Mouse (Mus musculus) heart, adult 9 months (tissue): ENCODE data around the gene Nfic.
A peak's percentile ranks its signal among the peaks of the same experiment; 100 is the strongest.

Source experiments
- DNase-seq, 2 experiments: peaks; one replicate each; pipeline ENCODE4 v3.0.0; 2022; ENCODE audit warnings: low spot score in 2 of 2

Gene Nfic

DNA sequence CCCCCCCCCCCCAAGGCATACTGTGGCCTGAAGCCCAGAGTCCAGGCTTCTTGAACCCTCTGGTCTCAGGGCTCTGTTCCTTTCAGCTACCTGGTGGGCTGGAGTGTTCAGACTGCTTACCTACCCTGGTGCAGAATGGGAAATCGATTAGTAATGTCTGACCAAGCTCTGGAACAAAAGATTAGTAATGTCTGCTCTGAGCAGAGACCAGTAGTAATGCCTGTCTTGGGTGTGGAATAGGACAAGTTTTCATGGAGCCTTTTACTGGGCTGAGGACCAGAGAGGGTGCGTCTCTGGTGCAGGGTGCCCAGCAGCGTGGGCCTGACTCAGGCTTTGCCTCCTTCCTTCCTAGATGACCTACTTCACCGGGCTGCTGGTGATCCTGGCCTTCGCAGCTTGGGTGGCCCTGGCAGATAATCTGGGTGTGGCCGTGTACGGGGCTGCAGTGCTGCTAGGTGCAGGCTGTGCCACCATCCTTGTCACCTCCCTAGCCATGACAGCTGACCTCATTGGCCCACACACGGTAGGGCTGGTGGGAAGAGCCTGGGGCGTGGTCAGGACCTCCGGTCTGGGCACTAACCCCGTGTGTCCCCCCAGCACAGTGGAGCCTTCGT is 93.0 kb downstream of the Nfic start:
- no peak for DNase-seq

DNA sequence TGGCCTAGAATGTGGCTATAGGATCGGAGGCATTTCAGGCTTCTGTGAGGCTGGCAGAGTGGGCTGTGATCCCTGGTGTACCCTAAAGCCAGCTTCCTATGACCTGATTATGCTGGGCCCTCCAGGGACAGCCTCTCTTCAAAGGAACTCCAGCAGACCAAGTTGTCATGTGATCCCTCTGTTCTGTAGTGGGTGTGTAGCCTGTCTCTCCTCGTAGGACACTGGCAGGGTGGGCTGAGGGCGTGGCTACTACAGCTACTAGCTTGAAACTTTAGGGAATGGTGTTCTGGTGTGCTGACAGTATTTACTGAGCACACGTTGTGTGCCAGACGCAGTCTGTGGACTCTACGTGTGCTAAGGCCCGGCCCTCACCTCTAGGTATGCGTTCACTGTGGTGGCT is 94.7 kb downstream of the Nfic start:
- no peak for DNase-seq

GRCm38 (mm10) chr10:81358841-81359240 is 96.6 kb downstream of the Nfic start:
- DNase-seq, result no peak

- DNase-seq, result no peak
Observed at GRCm38 (mm10) chr10:81358209-81358608, 97.2 kb downstream of the Nfic start.

- peak; percentile 86 to 90 for DNase-seq
Observed at GRCm38 (mm10) chr10:81356991-81357844, 98.2 kb downstream of the Nfic start, which contains the start of gene Mfsd12. Mfsd12 (plus strand) TSS chr10:81357491.

GRCm38 (mm10) chr10:81356352-81356990 is 99.0 kb downstream of the Nfic start:
- no peak for DNase-seq

GRCm38 (mm10) chr10:81355533-81355932 is 99.9 kb downstream of the Nfic start:
- no peak for DNase-seq

DNA sequence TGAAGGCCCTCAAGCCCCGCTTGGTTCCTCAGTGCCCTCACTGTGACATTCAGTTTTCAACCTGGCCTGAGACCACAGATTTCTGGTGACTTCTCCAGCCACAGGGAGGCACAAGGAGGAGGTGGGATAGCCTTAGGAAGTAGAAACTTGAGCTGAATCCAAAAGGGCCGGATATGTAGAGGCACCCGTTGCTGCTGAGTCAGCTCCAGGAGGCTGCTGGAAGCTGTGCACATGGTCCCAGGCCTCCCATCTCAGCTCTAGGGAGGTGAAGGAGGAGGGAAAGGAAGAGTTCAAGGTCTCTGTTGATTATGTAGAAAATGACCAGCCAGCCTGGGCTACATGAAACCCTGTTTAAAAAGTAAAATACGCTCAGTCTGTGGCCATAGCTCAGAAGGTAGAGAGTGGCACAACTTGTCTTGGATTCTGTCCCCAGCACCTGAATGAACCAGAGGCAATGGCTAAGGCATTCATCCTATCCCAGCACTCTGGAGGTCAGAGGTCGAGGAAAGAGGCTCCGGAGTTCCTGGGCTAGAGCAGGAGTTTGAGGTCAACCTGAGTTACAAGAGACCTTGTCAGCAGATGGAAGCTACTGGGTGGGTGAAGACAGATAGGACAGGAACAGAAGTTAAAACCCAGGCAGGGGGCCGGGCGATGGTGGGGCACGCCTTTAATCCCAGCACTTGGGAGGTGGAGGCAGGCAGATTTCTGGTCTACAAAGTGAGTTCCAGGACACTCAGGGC is 100.5 kb downstream of the Nfic start:
- DNase-seq, result no peak

DNA sequence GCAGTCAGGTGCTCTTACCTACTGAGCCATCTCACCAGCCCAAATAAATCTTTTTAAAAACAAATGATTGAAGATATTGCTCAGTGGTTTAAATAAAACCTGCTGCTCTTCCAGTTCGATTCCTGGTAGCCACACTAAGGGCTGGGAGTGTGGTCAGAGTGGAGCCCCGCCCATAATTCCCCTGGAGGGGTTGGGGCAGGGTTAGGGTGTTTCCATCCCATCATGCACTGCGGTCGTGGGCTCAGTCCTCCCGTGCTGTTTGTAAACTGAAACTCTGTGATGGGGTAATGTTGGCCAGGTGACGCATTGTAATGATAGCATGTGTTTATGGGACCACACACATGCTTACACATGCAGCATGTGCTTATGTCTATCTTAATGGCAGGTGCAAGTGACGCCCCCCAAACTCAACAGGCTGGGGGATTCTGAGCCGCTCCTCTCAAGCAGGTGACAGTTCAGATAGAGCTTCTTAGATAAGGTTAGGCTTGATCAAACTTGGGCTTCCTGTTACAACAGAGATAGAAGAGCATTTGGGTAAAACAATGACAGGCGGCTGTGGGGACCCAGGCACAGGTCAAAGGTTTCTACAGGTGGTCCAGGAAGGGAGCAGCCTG is 103.7 kb downstream of the Nfic start:
- no peak for DNase-seq

DNA sequence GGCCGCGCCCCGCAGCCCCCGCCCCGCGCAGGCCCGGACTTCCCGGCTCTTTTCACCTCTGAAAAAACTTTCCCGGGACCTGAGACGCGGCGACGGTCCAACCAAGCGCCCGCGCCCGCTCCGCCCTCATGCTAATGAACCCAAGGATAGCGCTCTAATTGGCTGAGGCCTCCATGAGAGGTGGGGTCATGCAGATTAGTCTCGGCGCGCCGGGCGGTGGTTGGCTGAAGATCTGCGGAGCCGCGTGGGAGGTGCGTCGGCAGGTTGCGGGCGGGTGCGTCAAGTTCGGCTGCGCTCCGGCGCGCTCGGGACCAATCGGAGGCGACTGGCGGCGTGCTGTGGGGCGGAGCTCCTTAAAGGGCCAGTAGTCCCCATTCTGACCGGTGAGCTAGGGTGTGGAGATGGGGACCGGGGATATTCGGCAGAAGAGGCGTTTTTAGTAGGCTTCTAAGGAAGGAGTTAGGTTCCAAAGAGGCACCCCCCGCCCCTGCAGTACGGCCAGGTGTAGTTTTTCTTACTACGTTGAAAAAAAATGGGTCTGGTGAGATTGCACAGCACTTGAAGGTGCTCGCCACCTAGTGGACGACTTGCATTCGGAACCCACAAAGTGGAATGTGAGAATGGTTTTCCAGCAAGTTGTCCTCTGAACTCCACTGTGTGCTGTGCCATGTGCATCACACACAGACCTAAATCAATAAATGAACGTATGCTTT is 104.9 kb downstream of the Nfic start, which contains the start of gene Hmg20b:
Gene Hmg20b, minus strand, starts transcription at position 130 of the 713 bp plus-strand sequence.
- DNase-seq, result peak; percentile 99 to 100

DNA sequence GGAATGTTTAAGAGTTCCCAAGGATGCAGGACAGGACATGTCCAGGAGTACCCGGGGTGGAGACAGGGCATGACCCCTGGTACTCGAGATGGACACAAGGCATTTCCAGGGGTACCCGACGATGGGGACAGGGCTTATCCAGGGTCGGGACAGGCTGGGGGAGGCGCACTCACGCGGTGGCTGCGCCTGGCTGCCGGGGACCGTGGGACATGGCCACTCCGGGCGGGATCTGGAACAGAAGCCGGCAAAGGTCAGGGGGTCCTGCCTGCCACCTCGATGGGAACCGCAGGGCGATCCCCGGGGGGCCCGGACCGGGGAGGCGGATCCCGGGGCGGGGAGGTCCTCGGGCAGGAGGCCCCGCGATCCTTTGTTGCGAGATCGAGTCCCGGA is 105.5 kb downstream of the Nfic start:
- DNase-seq, result no peak

DNA sequence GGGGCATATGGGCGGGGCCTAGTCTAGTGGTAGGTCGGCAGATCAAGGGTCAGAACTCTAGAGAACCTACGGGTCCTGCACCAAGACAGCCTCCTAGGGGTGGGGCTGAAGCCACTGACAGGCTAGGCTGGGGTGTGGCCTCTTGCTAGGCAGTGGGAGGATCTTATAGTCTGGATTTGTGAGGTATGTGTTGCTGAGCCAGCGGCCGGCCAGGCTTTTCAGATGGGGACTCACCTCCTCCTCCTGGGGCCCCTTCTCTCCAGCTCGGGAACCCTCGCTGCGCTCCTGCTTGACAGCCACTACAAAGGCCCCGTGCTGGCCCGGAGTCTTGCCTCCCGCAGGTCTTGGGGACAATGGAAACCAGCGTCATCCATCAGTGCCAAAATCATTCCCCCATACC is 106.3 kb downstream of the Nfic start:
- no peak for DNase-seq

DNA sequence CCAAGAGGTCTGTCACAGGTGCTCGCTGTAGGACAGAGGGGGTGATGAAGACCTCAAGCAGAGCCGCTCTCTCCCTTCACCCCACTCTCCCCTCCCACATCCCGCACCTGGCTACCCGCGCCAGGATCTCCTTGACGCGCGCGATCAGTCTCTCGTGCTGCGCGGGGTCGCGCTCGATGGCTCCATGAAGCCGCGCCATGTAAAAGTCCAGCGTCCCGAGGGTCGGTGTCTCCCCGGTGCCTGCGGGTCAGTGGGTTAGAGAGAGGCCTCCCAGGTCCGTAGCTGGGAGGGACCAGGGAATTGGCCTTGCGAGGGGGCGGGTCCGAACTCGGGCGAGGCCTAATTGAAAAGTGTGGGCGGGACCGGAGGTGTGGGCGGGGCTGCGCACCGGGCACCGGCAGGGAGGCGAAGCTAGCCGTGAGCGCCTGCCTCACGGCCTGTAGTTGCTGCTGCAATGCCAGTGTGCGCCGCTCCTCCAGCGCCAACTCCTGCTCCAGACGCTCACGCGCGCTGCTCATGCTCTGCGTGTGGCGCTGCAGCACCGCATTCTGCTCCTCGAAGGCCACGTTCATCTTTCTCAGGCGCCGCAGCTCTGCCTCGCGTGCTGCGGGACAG is 108.9 kb downstream of the Nfic start:
- no peak for DNase-seq
